Mouse (Mus musculus): ENCODE measurements around the gene Lingo1.

DNA sequence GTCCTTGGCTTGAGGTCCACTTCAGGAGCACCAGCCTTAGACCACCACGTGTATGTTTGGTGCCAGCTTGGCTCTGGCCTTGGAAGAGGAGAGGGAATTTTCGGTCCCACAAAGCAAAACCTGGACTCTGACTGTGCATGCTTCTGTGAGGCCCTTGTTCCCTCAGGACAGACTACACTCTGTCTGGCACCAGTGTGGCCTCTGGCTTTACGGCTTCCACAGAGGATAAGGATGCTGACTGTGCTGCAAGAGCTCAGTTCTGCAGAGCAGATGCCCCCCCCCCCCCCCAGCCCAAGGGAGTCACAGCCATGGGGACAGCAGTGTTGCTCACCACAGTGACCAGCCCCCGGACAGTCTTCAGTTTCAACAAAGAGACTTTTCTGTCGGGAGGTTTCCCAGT is 206.5 kb downstream of the Lingo1 start:
- TF ChIP-seq CTCF (IDR thresholded peaks at IDR 0.05; ENCODE audit: extremely low read depth, insufficient read depth, insufficient read length, insufficient replicate concordance): no peak
- no peak for TF ChIP-seq POLR2A (IDR thresholded peaks at IDR 0.05; ENCODE audit: low read depth, low read length)

Data from spleen, adult 2 months (tissue).